Mouse (Mus musculus) liver, embryonic 14.5 days (tissue): ENCODE data around the gene Phf21b.

Source experiments
- CTCF ChIP-seq: IDR thresholded peaks from 2 replicates; pipeline ENCODE4 v1.5.1; 2016; ENCODE audit warnings: antibody characterized with exemption, low read depth, control low read depth
- EP300 ChIP-seq: IDR thresholded peaks from 2 replicates; pipeline ENCODE4 v1.6.1; 2016; ENCODE audit warnings: antibody characterized with exemption, low read depth

GRCm38 (mm10) chr15:84898077-84898476 lies 42.2 kb upstream of the Phf21b start:
- TF ChIP-seq CTCF (no peak), EP300 (no peak)
